13 mouse cellular contexts compared by ENCODE assay signal in genomic region chr4:124254446-124255182, GRCm38 (mm10).
DNase-seq lines count a peak whose midpoint lies in the region; ATAC-seq lines count a peak whose summit lies in the region.
"Had no signal": no experiment of that assay in that cellular context is flagged by ENCODE, and none has a peak within 500 bp of the region (broad histone marks: within the 10 kb centered on the region; RNA-seq: fewer than 3 reads in every experiment).

No protein-coding gene starts in this region.

- peak overlapping the region; percentile 33 for H3K4me2 ChIP-seq in forebrain, embryonic 15.5 days (replicated peaks)
- no peak overlapping the region; the same call in 1 of the 2 replicates for H3K4me2 ChIP-seq in midbrain, embryonic 11.5 days

- no peaks in the 10 kb centered on the region for H3K36me3 ChIP-seq in forebrain, embryonic 15.5 days
- H3K36me3 ChIP-seq in midbrain, embryonic 11.5 days (ENCODE audit: control insufficient read depth, insufficient read depth, low read length), result no peaks in the 10 kb centered on the region

- peaks cover 37% of the 10 kb centered on the region for H3K4me1 ChIP-seq in forebrain, embryonic 15.5 days
- peaks cover 24% of the 10 kb centered on the region for H3K4me1 ChIP-seq in midbrain, embryonic 11.5 days (ENCODE audit: control insufficient read depth, insufficient read depth, low read length)
- H3K4me1 ChIP-seq: megakaryocyte, embryonic 14.5 days had no signal

- H3K27ac ChIP-seq in forebrain, embryonic 15.5 days (replicated peaks), result no peak overlapping the region
- no peak overlapping the region for H3K27ac ChIP-seq in midbrain, embryonic 11.5 days (ENCODE audit: low read depth, low read length)

- ATAC-seq in forebrain, embryonic 15.5 days (replicated peaks), result peak; percentile 61
- peak; percentile 48; the same call in 1 of the 2 replicates for ATAC-seq in midbrain, embryonic 11.5 days (ENCODE audit: low FRiP score)
- ATAC-seq in monocyte, adult 5-6 weeks (replicated peaks; ENCODE audit: insufficient number of reproducible peaks, low FRiP score, low TSS enrichment, poor library complexity, severe bottlenecking), result no peak
- ATAC-seq: CD4-positive, CD25-positive, alpha-beta regulatory T cell, adult 4 months had no signal

- H3K27me3 ChIP-seq in forebrain, embryonic 15.5 days, result peaks cover 9% of the 10 kb centered on the region; the same call in 1 of the 2 replicates
- peaks cover 2% of the 10 kb centered on the region; the same call in 1 of the 2 replicates for H3K27me3 ChIP-seq in midbrain, embryonic 11.5 days (ENCODE audit: control insufficient read depth, insufficient read depth, low read length)

- WGBS in forebrain, embryonic 15.5 days, result 6% methylated on average over 22 of the region's 22 CpGs
- WGBS in midbrain, embryonic 11.5 days, result 29% methylated on average over 22 of the region's 22 CpGs

- H3K9me3 ChIP-seq in forebrain, embryonic 15.5 days, result no peaks in the 10 kb centered on the region
- H3K9me3 ChIP-seq in midbrain, embryonic 11.5 days (ENCODE audit: control insufficient read depth, low read length), result no peaks in the 10 kb centered on the region
- H3K9me3 ChIP-seq: megakaryocyte, embryonic 14.5 days had no signal

- H3K9ac ChIP-seq in forebrain, embryonic 15.5 days (replicated peaks), result no peak overlapping the region
- H3K9ac ChIP-seq in midbrain, embryonic 11.5 days (ENCODE audit: low read length), result no peak overlapping the region

- no peak overlapping the region; the same call in 1 of the 2 replicates for H3K4me3 ChIP-seq in forebrain, embryonic 15.5 days
- no peak overlapping the region for H3K4me3 ChIP-seq in midbrain, embryonic 11.5 days (ENCODE audit: low read depth, low read length)
- H3K4me3 ChIP-seq: megakaryocyte, embryonic 14.5 days had no signal

- peak; percentile 34 to 43 for DNase-seq in right cerebral cortex, postnatal 10 days (ENCODE audit: low spot score in 2 of 2)
- DNase-seq in right cerebral cortex, postnatal 4 days, result no peak
- DNase-seq in midbrain, embryonic 11.5 days (ENCODE audit: low spot score, missing footprints), result peak; percentile 89
- no peak for DNase-seq in thymus, postnatal 10 days (ENCODE audit: low spot score in 2 of 2)
- DNase-seq in lung, postnatal 10 days, result no peak
- no peak for DNase-seq in adrenal gland, postnatal 25 days
- DNase-seq: cerebellum, postnatal 14 days; heart, adult 11 months; kidney, postnatal 14 days had no signal

Comparison
In these comparisons a context has a peak if more than half of its experiments do, and no peak if none do; other contexts are left out.
1. DNase-seq: peak in right cerebral cortex, postnatal 10 days (2 of 2) and midbrain, embryonic 11.5 days (single experiment); none in right cerebral cortex, postnatal 4 days (single experiment), thymus, postnatal 10 days (0 of 2), lung, postnatal 10 days (single experiment) and adrenal gland, postnatal 25 days (single experiment).